Mouse (Mus musculus) lung, postnatal 10 days (tissue): ENCODE measurements at regions not wholly inside any gene's neighbourhood (a gene's known extent, or its start where the extent isn't known, plus 50 kb on each side); places are given as distances from the start of the nearest gene placed in this dataset.

Experiments
- DNase-seq: peaks from one replicate; pipeline ENCODE4 v3.0.0; 2021

GRCm38 (mm10) chr6:51016441-51017070, 362.3 kb upstream of the Npvf start:
- DNase-seq: no peak

GRCm38 (mm10) chr6:51017260-51017999, 363.2 kb upstream of the Npvf start:
- DNase-seq: no peak

- no peak for DNase-seq
Measured at GRCm38 (mm10) chr6:51021206-51021605, 367.0 kb upstream of the Npvf start.

- no peak for DNase-seq
Measured at GRCm38 (mm10) chr6:51023361-51023760, 369.1 kb upstream of the Npvf start.

- no peak for DNase-seq
Measured at GRCm38 (mm10) chr6:51024756-51025155, 370.5 kb upstream of the Npvf start.

GRCm38 (mm10) chr6:51025411-51025810, 371.2 kb upstream of the Npvf start:
- no peak for DNase-seq

- no peak for DNase-seq
Measured at GRCm38 (mm10) chr6:51027296-51027695, 373.1 kb upstream of the Npvf start.

GRCm38 (mm10) chr6:51029516-51029915, 375.3 kb upstream of the Npvf start:
- DNase-seq: no peak

GRCm38 (mm10) chr6:51029953-51030352, 375.7 kb upstream of the Npvf start:
- no peak for DNase-seq

- no peak for DNase-seq
Measured at GRCm38 (mm10) chr6:51033835-51034234, 379.6 kb upstream of the Npvf start.

- no peak for DNase-seq
Measured at GRCm38 (mm10) chr6:51036074-51036473, 381.8 kb upstream of the Npvf start.

GRCm38 (mm10) chr6:51036553-51036952, 382.3 kb upstream of the Npvf start:
- peak; percentile 69 for DNase-seq

GRCm38 (mm10) chr6:51036956-51037355, 382.7 kb upstream of the Npvf start:
- no peak for DNase-seq

GRCm38 (mm10) chr6:51039486-51040180, 385.4 kb upstream of the Npvf start:
- DNase-seq: no peak

- DNase-seq: no peak
Measured at GRCm38 (mm10) chr6:51043970-51044369, 388.5 kb upstream of the Nfe2l3 start.

GRCm38 (mm10) chr6:51044873-51045272, 387.6 kb upstream of the Nfe2l3 start:
- no peak for DNase-seq

GRCm38 (mm10) chr6:51052451-51052921, 380.0 kb upstream of the Nfe2l3 start:
- no peak for DNase-seq

- DNase-seq: no peak
Measured at GRCm38 (mm10) chr6:51057229-51057628, 375.2 kb upstream of the Nfe2l3 start.

- DNase-seq: no peak
Measured at GRCm38 (mm10) chr6:51059923-51060847, 372.3 kb upstream of the Nfe2l3 start.

GRCm38 (mm10) chr6:51060848-51061535, 371.5 kb upstream of the Nfe2l3 start:
- DNase-seq: no peak

GRCm38 (mm10) chr6:51065156-51065555, 367.3 kb upstream of the Nfe2l3 start:
- DNase-seq: no peak

- DNase-seq: no peak
Measured at GRCm38 (mm10) chr6:51067332-51067731, 365.1 kb upstream of the Nfe2l3 start.
